Mouse (Mus musculus) cortical plate, adult 2 months (tissue): ENCODE data around the gene Rnasek. TPM values are rescaled to one million over a fixed set of nuclear protein-coding genes. Genes with fewer than 3 reads are reported as not detected.

Experiments
- H3K27ac ChIP-seq: fragments of 200-500 bp; 2 replicates; pipeline ENCODE4 v1.5.1; 2012; ENCODE audit warnings: low read length, control low read depth, inconsistent platforms; ENCODE audit not compliant: insufficient read depth
- H3K4me1 ChIP-seq: fragments of 200-500 bp; 2 replicates; pipeline ENCODE4 v1.6.1; 2011; ENCODE audit warnings: low read length; ENCODE audit not compliant: control insufficient read depth, insufficient read depth
- H3K4me3 ChIP-seq: fragments of 200-500 bp; 2 replicates; pipeline ENCODE4 v1.5.1; 2011; ENCODE audit warnings: mild to moderate bottlenecking, low read length, control low read depth; ENCODE audit not compliant: insufficient read depth
- CTCF ChIP-seq: fragments of 200-500 bp; IDR thresholded peaks from 2 replicates; pipeline ENCODE4 v1.5.1; 2011; ENCODE audit warnings: mild to moderate bottlenecking, control low read depth, low read length; ENCODE audit not compliant: insufficient read depth; ENCODE audit errors: extremely low read depth
- POLR2A ChIP-seq: fragments of 200-500 bp; IDR thresholded peaks from 2 replicates; pipeline ENCODE4 v1.6.1; 2011; ENCODE audit warnings: mild to moderate bottlenecking, low read length, control low read depth; ENCODE audit not compliant: insufficient read depth; ENCODE audit errors: extremely low read depth
- polyA plus RNA-seq: library from polyadenylated mRNA; depleted of rRNA; stranded (reverse); fragments of >200 nt; gene quantifications from 2 replicates; pipeline ENCODE4 v1.2.3, GENCODE M21; 2012; rRNA removed

The Rnasek gene
- polyA plus RNA-seq, 1 experiment, result 337 TPM

- TF ChIP-seq CTCF (no peak), POLR2A (no peak)
- Histone ChIP-seq H3K27ac (no peak overlapping the region), H3K4me3 (no peak overlapping the region), H3K4me1 (no peaks in the 10 kb centered on the region)
Observed at GRCm38 (mm10) chr11:70193354-70194285, 46.0 kb downstream of the Rnasek start.

GRCm38 (mm10) chr11:70192157-70192556 lies 47.5 kb downstream of the Rnasek start:
- Histone ChIP-seq H3K4me3 (no peak overlapping the region), H3K4me1 (no peaks in the 10 kb centered on the region), H3K27ac (no peak overlapping the region)
- TF ChIP-seq POLR2A (no peak), CTCF (no peak)

- no peaks in the 10 kb centered on the region for H3K4me1 ChIP-seq
- no peak overlapping the region for H3K27ac ChIP-seq
- H3K4me3 ChIP-seq, result no peak overlapping the region
- TF ChIP-seq CTCF (no peak), POLR2A (no peak)
Observed at GRCm38 (mm10) chr11:70191188-70191587, 48.5 kb downstream of the Rnasek start.

GRCm38 (mm10) chr11:70189319-70190134 lies 50.1 kb downstream of the Rnasek start:
- TF ChIP-seq POLR2A, result no peak
- no peak for TF ChIP-seq CTCF
- no peaks in the 10 kb centered on the region for H3K4me1 ChIP-seq
- H3K27ac ChIP-seq, result no peak overlapping the region

More at GRCm38 (mm10) chr11:70189319-70190134, 50.1 kb downstream of the Rnasek start:
- no peak overlapping the region for H3K4me3 ChIP-seq

Other genes with a start within 250 kb of the Rnasek start
- gene Gabarap, start 248.7 kb downstream of the Rnasek start, polyA plus RNA-seq, result 330 and 334 TPM in 2 replicates
- 37.6 and 38.2 TPM in 2 replicates for gene Phf23, start 244.1 kb downstream of the Rnasek start, polyA plus RNA-seq
- 26.9 and 30.4 TPM in 2 replicates for gene Dvl2, start 239.2 kb downstream of the Rnasek start, polyA plus RNA-seq
- 66.5 and 71.6 TPM in 2 replicates for gene Acadvl, start 224.4 kb downstream of the Rnasek start, polyA plus RNA-seq
- 816 and 828 TPM in 2 replicates for gene Dlg4, start 222.9 kb downstream of the Rnasek start, polyA plus RNA-seq
- gene Asgr1, start 185.8 kb downstream of the Rnasek start, polyA plus RNA-seq, result 2.3 and 3.5 TPM in 2 replicates
- 0.23 TPM in 2 replicates for gene Asgr2, start 147.2 kb downstream of the Rnasek start, polyA plus RNA-seq
- 0.63 and 0.95 TPM in 2 replicates for gene Mgl2, start 109.5 kb downstream of the Rnasek start, polyA plus RNA-seq
- 1.1 and 1.6 TPM in 2 replicates for gene Clec10a, start 83.6 kb downstream of the Rnasek start, polyA plus RNA-seq
- 57.4 and 62.1 TPM in 2 replicates for gene Slc16a11, start 27.1 kb downstream of the Rnasek start, polyA plus RNA-seq
- 6.2 and 6.3 TPM in 2 replicates for gene Slc16a13, start 18.8 kb downstream of the Rnasek start, polyA plus RNA-seq
- 1.2 and 1.4 TPM in 2 replicates for gene Bcl6b, start 10.0 kb downstream of the Rnasek start, polyA plus RNA-seq
- gene 0610010K14Rik, start 1.9 kb downstream of the Rnasek start, polyA plus RNA-seq, result 65.5 and 68.4 TPM in 2 replicates
- gene Gm21988, start within 50 bp of the Rnasek start, polyA plus RNA-seq, result 10.0 and 10.4 TPM in 2 replicates
- gene Alox12, start 15.5 kb upstream of the Rnasek start, polyA plus RNA-seq, result 1.5 and 1.6 TPM in 2 replicates
- 0.08 TPM in 1 of 2 replicates, not detected in the other for gene Alox12e, start 82.8 kb upstream of the Rnasek start, polyA plus RNA-seq
- 0.06 and 0.10 TPM in 2 replicates for gene Alox15, start 112.2 kb upstream of the Rnasek start, polyA plus RNA-seq
- 19.0 and 20.2 TPM in 2 replicates for gene Pelp1, start 170.2 kb upstream of the Rnasek start, polyA plus RNA-seq
- 58.1 and 61.5 TPM in 2 replicates for gene Arrb2, start 192.8 kb upstream of the Rnasek start, polyA plus RNA-seq
- 14.8 and 15.4 TPM in 2 replicates for gene Med11, start 212.1 kb upstream of the Rnasek start, polyA plus RNA-seq
- 0.44 and 0.47 TPM in 2 replicates for gene Zmynd15, start 219.6 kb upstream of the Rnasek start, polyA plus RNA-seq
- gene Cxcl16, start 220.1 kb upstream of the Rnasek start, polyA plus RNA-seq, result 1.7 and 2.4 TPM in 2 replicates